8 mouse cellular contexts compared by ENCODE assay signal in the genomic region with DNA sequence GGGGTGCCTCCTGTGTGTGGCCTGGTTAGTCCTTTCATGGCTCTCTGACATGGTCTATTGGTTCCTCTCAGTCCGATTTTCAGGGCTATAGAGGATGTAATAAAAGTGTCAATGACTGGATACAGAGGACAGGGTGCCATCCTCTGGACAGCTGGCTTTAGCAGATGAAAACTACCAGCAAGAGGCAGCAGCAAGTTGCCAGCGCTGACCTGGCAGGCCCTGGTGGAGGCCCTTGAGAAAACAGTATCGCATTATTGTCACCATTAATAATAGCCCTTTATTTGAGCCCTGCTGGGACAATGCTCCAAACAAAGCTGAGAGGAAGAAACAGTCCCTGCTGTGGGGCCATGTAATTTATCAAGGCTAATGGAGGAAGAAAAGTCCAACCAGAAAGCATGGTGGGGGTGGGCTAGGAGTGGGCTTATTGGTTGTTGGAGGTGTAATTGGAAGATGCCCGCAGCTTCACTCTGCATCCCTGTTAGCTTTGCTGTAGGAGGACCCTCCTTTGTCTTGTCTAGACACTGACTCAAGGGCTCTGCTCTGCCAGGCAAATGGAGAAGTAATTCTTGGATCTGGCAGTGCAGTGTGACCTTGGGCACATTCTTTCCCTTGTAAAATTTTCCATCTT.
DNase-seq lines count a peak whose midpoint lies in the region; ATAC-seq and TF ChIP-seq lines count a peak whose summit lies in the region.

No protein-coding gene starts in this region.

- H3K4me2 ChIP-seq in heart, embryonic 12.5 days: no peak overlapping the region
- no peak overlapping the region for H3K4me2 ChIP-seq in heart, embryonic 16.5 days (ENCODE audit: low read depth, low read length)
- H3K4me2 ChIP-seq in midbrain, embryonic 14.5 days (ENCODE audit: low read length): no peak overlapping the region

- peak; percentile 30 for DNase-seq in heart, adult 8-10 months (ENCODE audit: low spot score)
- DNase-seq in embryo, embryonic 10.5 days (ENCODE audit: low spot score): peak; percentile 81
- DNase-seq in midbrain, embryonic 14.5 days: no peak
- DNase-seq in lung, postnatal 36 days: no peak
- DNase-seq in lung, adult 2 months: no peak

- H3K4me3 ChIP-seq in heart, embryonic 12.5 days: no peak overlapping the region
- no peak overlapping the region for H3K4me3 ChIP-seq in heart, embryonic 16.5 days (ENCODE audit: low read length)
- no peak overlapping the region for H3K4me3 ChIP-seq in midbrain, embryonic 14.5 days (replicated peaks; ENCODE audit: low read depth, low read length)
- no peak overlapping the region for H3K4me3 ChIP-seq in lung, adult 2 months (replicated peaks; ENCODE audit: extremely low read depth, low read depth, low read length)

- no peaks in the 10 kb centered on the region for H3K27me3 ChIP-seq in heart, embryonic 12.5 days (replicated peaks)
- no peaks in the 10 kb centered on the region for H3K27me3 ChIP-seq in heart, embryonic 16.5 days (ENCODE audit: control insufficient read depth, insufficient read depth, low read length)
- H3K27me3 ChIP-seq in midbrain, embryonic 14.5 days (ENCODE audit: control insufficient read depth, insufficient read depth, low read length): no peaks in the 10 kb centered on the region

- 71% methylated on average over 4 of the region's 4 CpGs for WGBS in heart, embryonic 12.5 days
- WGBS in heart, embryonic 16.5 days: 59% methylated on average over 4 of the region's 4 CpGs
- 12% methylated on average over 4 of the region's 4 CpGs for WGBS in midbrain, embryonic 14.5 days
- WGBS in lung, adult 2 months: 56% methylated on average over 4 of the region's 4 CpGs

- no peak overlapping the region for H3K27ac ChIP-seq in heart, embryonic 12.5 days (ENCODE audit: poor library complexity, severe bottlenecking)
- H3K27ac ChIP-seq in heart, embryonic 16.5 days (ENCODE audit: low read length): peak overlapping the region; percentile 39
- H3K27ac ChIP-seq in midbrain, embryonic 14.5 days (replicated peaks; ENCODE audit: low read depth, low read length): peak overlapping the region; percentile 37; the same call in 1 of the 2 replicates

- TF ChIP-seq POLR2A in lung, adult 2 months (IDR thresholded peaks at IDR 0.05; ENCODE audit: borderline replicate concordance, extremely low read depth, low read depth, low read length): no peak

- peaks cover 55% of the 10 kb centered on the region for H3K4me1 ChIP-seq in heart, embryonic 12.5 days (replicated peaks)
- peaks cover 35% of the 10 kb centered on the region for H3K4me1 ChIP-seq in heart, embryonic 16.5 days (ENCODE audit: control insufficient read depth, insufficient read depth, low read length)
- H3K4me1 ChIP-seq in midbrain, embryonic 14.5 days (ENCODE audit: control insufficient read depth, insufficient read depth, low read length): peaks cover 22% of the 10 kb centered on the region
- peaks cover 3% of the 10 kb centered on the region; the same call in 1 of the 2 replicates for H3K4me1 ChIP-seq in lung, adult 2 months (ENCODE audit: control insufficient read depth, insufficient read depth, low read length)

- no peak overlapping the region for H3K9ac ChIP-seq in heart, embryonic 12.5 days
- no peak overlapping the region for H3K9ac ChIP-seq in heart, embryonic 16.5 days (ENCODE audit: low read length)
- no peak overlapping the region for H3K9ac ChIP-seq in midbrain, embryonic 14.5 days (replicated peaks; ENCODE audit: low read length)

- ATAC-seq in heart, embryonic 12.5 days (ENCODE audit: insufficient number of reproducible peaks, low FRiP score): no peak
- ATAC-seq in heart, embryonic 16.5 days (replicated peaks; ENCODE audit: extremely low read depth, insufficient read depth, low FRiP score): no peak
- no peak; the same call in 1 of the 2 replicates for ATAC-seq in midbrain, embryonic 14.5 days (ENCODE audit: low FRiP score, low TSS enrichment)
- no peak for ATAC-seq in erythroblast, adult 5-6 weeks (replicated peaks; ENCODE audit: low FRiP score, poor library complexity, severe bottlenecking)

- no peaks in the 10 kb centered on the region for H3K36me3 ChIP-seq in heart, embryonic 12.5 days
- H3K36me3 ChIP-seq in heart, embryonic 16.5 days (ENCODE audit: control insufficient read depth, insufficient read depth): no peaks in the 10 kb centered on the region
- H3K36me3 ChIP-seq in midbrain, embryonic 14.5 days (ENCODE audit: control insufficient read depth, insufficient read depth, low read length): no peaks in the 10 kb centered on the region

- TF ChIP-seq CTCF in lung, adult 2 months (IDR thresholded peaks at IDR 0.05; ENCODE audit: insufficient read depth, low read length): no peak

- H3K9me3 ChIP-seq in heart, embryonic 12.5 days (replicated peaks): no peaks in the 10 kb centered on the region
- H3K9me3 ChIP-seq in heart, embryonic 16.5 days (replicated peaks; ENCODE audit: control insufficient read depth, low read length): no peaks in the 10 kb centered on the region
- H3K9me3 ChIP-seq in midbrain, embryonic 14.5 days (ENCODE audit: control insufficient read depth, low read length): no peaks in the 10 kb centered on the region

Comparison
In these comparisons a context has a peak if more than half of its experiments do, and no peak if none do; other contexts are left out.
1. DNase-seq: peak in heart, adult 8-10 months (single experiment) and embryo, embryonic 10.5 days (single experiment); none in midbrain, embryonic 14.5 days (single experiment), lung, postnatal 36 days (single experiment) and lung, adult 2 months (single experiment).